Mouse (Mus musculus): ENCODE data around the gene Ncapd3. TPM values are rescaled to one million over a fixed set of nuclear protein-coding genes. Genes with fewer than 3 reads are reported as not detected.

Gene Ncapd3
- polyA plus RNA-seq, 1 experiment from 2014 or later, result 9.0 TPM

- Histone ChIP-seq H3K9ac (ENCODE audit: low read depth, low read length) (no peak overlapping the region), H3K27ac (ENCODE audit: low read depth, low read length) (no peak overlapping the region), H3K4me2 (replicated peaks; ENCODE audit: low read depth) (no peak overlapping the region), H3K4me1 (replicated peaks; ENCODE audit: control insufficient read depth, insufficient read depth, low read length) (no peaks in the 10 kb centered on the region), H3K36me3 (ENCODE audit: control insufficient read depth, insufficient read depth) (no peaks in the 10 kb centered on the region), H3K4me3 (ENCODE audit: low read depth, low read length) (no peak overlapping the region), H3K27me3 (replicated peaks; ENCODE audit: control insufficient read depth, insufficient read depth, low read length) (no peaks in the 10 kb centered on the region), H3K9me3 (ENCODE audit: control insufficient read depth) (no peaks in the 10 kb centered on the region)
- WGBS, result 90% methylated on average over 10 of the region's 10 CpGs
- no peak for ATAC-seq
- TF ChIP-seq CTCF (IDR thresholded peaks at IDR 0.05; ENCODE audit: low read depth), result no peak
Measured at GRCm38 (mm10) chr9:27140432-27141065, 110.6 kb downstream of the Ncapd3 start.

- H3K27me3 ChIP-seq (replicated peaks; ENCODE audit: control insufficient read depth, insufficient read depth, low read length), result no peaks in the 10 kb centered on the region
- 74% methylated on average over 4 of the region's 4 CpGs for WGBS
- H3K27ac ChIP-seq (ENCODE audit: low read depth, low read length), result no peak overlapping the region
- ATAC-seq, result no peak
- H3K9me3 ChIP-seq (ENCODE audit: control insufficient read depth), result no peaks in the 10 kb centered on the region
- H3K4me3 ChIP-seq (ENCODE audit: low read depth, low read length), result no peak overlapping the region
- no peaks in the 10 kb centered on the region for H3K4me1 ChIP-seq (replicated peaks; ENCODE audit: control insufficient read depth, insufficient read depth, low read length)
- H3K4me2 ChIP-seq (replicated peaks; ENCODE audit: low read depth), result no peak overlapping the region
- no peaks in the 10 kb centered on the region for H3K36me3 ChIP-seq (ENCODE audit: control insufficient read depth, insufficient read depth)
- no peak for TF ChIP-seq CTCF (IDR thresholded peaks at IDR 0.05; ENCODE audit: low read depth)
- H3K9ac ChIP-seq (ENCODE audit: low read depth, low read length), result no peak overlapping the region
Measured at GRCm38 (mm10) chr9:27144271-27144840, 114.4 kb downstream of the Ncapd3 start.

Other genes with a start within 250 kb of the Ncapd3 start
- gene Glb1l2, start 223.7 kb upstream of the Ncapd3 start, polyA plus RNA-seq (2015; fragmentation: Nextera tagmentation; extraction: Ambion mirVana), result 0.34 and 0.50 TPM in 2 replicates
- not detected in 2 replicates for gene Glb1l3, start 169.3 kb upstream of the Ncapd3 start, polyA plus RNA-seq (2015; fragmentation: Nextera tagmentation; extraction: Ambion mirVana)
- gene Gm1110, start 107.1 kb upstream of the Ncapd3 start, polyA plus RNA-seq (2015; fragmentation: Nextera tagmentation; extraction: Ambion mirVana), result not detected in 2 replicates
- gene Acad8, start 30.6 kb upstream of the Ncapd3 start, polyA plus RNA-seq (2015; fragmentation: Nextera tagmentation; extraction: Ambion mirVana), result 19.0 and 22.2 TPM in 2 replicates
- gene Thyn1, start 30.5 kb upstream of the Ncapd3 start, polyA plus RNA-seq (2015; fragmentation: Nextera tagmentation; extraction: Ambion mirVana), result 59.7 and 62.7 TPM in 2 replicates
- 22.2 and 22.4 TPM in 2 replicates for gene Vps26b, start 110 bp upstream of the Ncapd3 start, polyA plus RNA-seq (2015; fragmentation: Nextera tagmentation; extraction: Ambion mirVana)
- 17.8 and 20.3 TPM in 2 replicates for gene Jam3, start 125.2 kb downstream of the Ncapd3 start, polyA plus RNA-seq (2015; fragmentation: Nextera tagmentation; extraction: Ambion mirVana)